Mouse (Mus musculus): ENCODE measurements around the gene Chrna7.

GRCm38 (mm10) chr7:63084351-63085003 is 127.9 kb downstream of the Chrna7 start:
- no peak for TF ChIP-seq GATA1 (IDR thresholded peaks at IDR 0.05; ENCODE audit: borderline replicate concordance, low read length)
- TF ChIP-seq FLI1 (IDR thresholded peaks at IDR 0.05; ENCODE audit: low read length), result no peak

Measured in megakaryocyte, embryonic 14.5 days (primary cell).